Mouse (Mus musculus) MEL (cell line): Measurements from ENCODE around the gene Tmprss6. TPM values are rescaled to one million over a fixed set of nuclear protein-coding genes. Genes with fewer than 3 reads are reported as not detected.
A peak's percentile ranks its signal among the peaks of the same experiment; 100 is the strongest.

ENCODE experiments used
- DNase-seq: peaks from one replicate; pipeline ENCODE4 v3.0.0; 2011; ENCODE audit warnings: low read depth, low spot score
- H3K27ac ChIP-seq: 2 replicates; pipeline ENCODE4 v1.5.1; 2012; ENCODE audit warnings: low read depth, mild to moderate bottlenecking, control low read depth, low read length, moderate library complexity; ENCODE audit not compliant: control insufficient read depth
- H3K27me3 ChIP-seq, 2 experiments: fragments of 150-350 bp in 1 of 2; sonication (generic) in 1 of 2; 2 replicates each; pipeline ENCODE4 v1.6.1; 2012; ENCODE audit warnings: low read length in 2 of 2, mild to moderate bottlenecking in 2 of 2, improper control_type of control experiment in 1 of 2, moderate library complexity in 1 of 2; ENCODE audit not compliant: insufficient read depth in 2 of 2, control insufficient read depth in 1 of 2
- H3K36me3 ChIP-seq, 2 experiments: 2 replicates each; pipeline ENCODE4 v1.6.1; 2012 to 2014; ENCODE audit warnings: low read length in 2 of 2, improper control_type of control experiment in 1 of 2, inconsistent platforms in 1 of 2, mild to moderate bottlenecking in 1 of 2; ENCODE audit not compliant: insufficient read depth in 2 of 2, control insufficient read depth in 1 of 2
- H3K4me1 ChIP-seq, 2 experiments: fragments of 150-350 bp in 1 of 2; sonication (generic) in 1 of 2; 2 replicates each; pipeline ENCODE4 v1.6.1; 2012; ENCODE audit warnings: low read length in 2 of 2, improper control_type of control experiment in 1 of 2, mild to moderate bottlenecking in 1 of 2; ENCODE audit not compliant: insufficient read depth in 2 of 2, control insufficient read depth in 1 of 2
- H3K4me3 ChIP-seq, 2 experiments: fragments of 150-350 bp in 1 of 2; sonication (generic) in 1 of 2; 2 replicates each; pipeline ENCODE4 v1.5.1; 2012; ENCODE audit warnings: low read depth in 2 of 2, low read length in 2 of 2, mild to moderate bottlenecking in 2 of 2, moderate library complexity in 2 of 2, control low read depth in 1 of 2, improper control_type of control experiment in 1 of 2; ENCODE audit not compliant: control insufficient read depth in 1 of 2, insufficient read depth in 1 of 2
- H3K79me2 ChIP-seq: 2 replicates; pipeline ENCODE4 v1.6.1; 2012; ENCODE audit warnings: mild to moderate bottlenecking, low read length, moderate library complexity; ENCODE audit not compliant: control insufficient read depth, poor library complexity, insufficient read depth
- H3K9ac ChIP-seq: 2 replicates; pipeline ENCODE4 v1.6.1; 2012; ENCODE audit warnings: low read depth, mild to moderate bottlenecking, control low read depth, low read length, moderate library complexity; ENCODE audit not compliant: control insufficient read depth, poor library complexity, severe bottlenecking
- H3K9me3 ChIP-seq: fragments of 150-350 bp; sonication (generic); replicated peaks from 2 replicates; pipeline ENCODE4 v1.6.1; 2012; ENCODE audit warnings: mild to moderate bottlenecking, low read length, improper control_type of control experiment, moderate library complexity; ENCODE audit not compliant: insufficient read depth
- BHLHE40 ChIP-seq: IDR thresholded peaks from 2 replicates; pipeline ENCODE4 v1.6.1; 2012; ENCODE audit warnings: low read depth, mild to moderate bottlenecking, inconsistent platforms, low read length, improper control_type of control experiment, borderline replicate concordance
- ELF1 ChIP-seq: IDR thresholded peaks from 2 replicates; pipeline ENCODE4 v1.6.1; 2014; ENCODE audit warnings: low read depth, mild to moderate bottlenecking, inconsistent platforms, low read length, improper control_type of control experiment, moderate library complexity
- EP300 ChIP-seq, 2 experiments: IDR thresholded peaks; 2 replicates each; pipeline ENCODE4 v1.6.1; 2011; ENCODE audit warnings: improper control_type of control experiment in 2 of 2, low read length in 2 of 2, low read depth in 1 of 2, mild to moderate bottlenecking in 1 of 2
- ETS1 ChIP-seq: IDR thresholded peaks from 2 replicates; pipeline ENCODE4 v1.6.1; 2012; ENCODE audit warnings: low read depth, mild to moderate bottlenecking, inconsistent platforms, low read length, improper control_type of control experiment, moderate library complexity
- HCFC1 ChIP-seq: IDR thresholded peaks from 2 replicates; pipeline ENCODE4 v1.6.1; 2012; ENCODE audit warnings: low read depth, mild to moderate bottlenecking, inconsistent platforms, low read length, improper control_type of control experiment, moderate library complexity
- KAT2A ChIP-seq: conservative IDR thresholded peaks from 2 replicates; pipeline ENCODE4 v1.6.1; 2012; ENCODE audit warnings: low read depth, low read length, improper control_type of control experiment, inconsistent platforms
- MAZ ChIP-seq: IDR thresholded peaks from 2 replicates; pipeline ENCODE4 v1.6.1; 2012; ENCODE audit warnings: low read depth, mild to moderate bottlenecking, inconsistent platforms, low read length, improper control_type of control experiment
- MXI1 ChIP-seq: IDR thresholded peaks from 2 replicates; pipeline ENCODE4 v1.6.1; 2011; ENCODE audit warnings: mild to moderate bottlenecking, low read depth, low read length, improper control_type of control experiment
- NRF1 ChIP-seq: IDR thresholded peaks from 2 replicates; pipeline ENCODE4 v1.6.1; 2014; ENCODE audit warnings: low read depth, mild to moderate bottlenecking, inconsistent platforms, low read length, improper control_type of control experiment, moderate library complexity; ENCODE audit not compliant: poor library complexity, insufficient read depth, severe bottlenecking
- POLR2AphosphoS2 ChIP-seq: IDR thresholded peaks from 2 replicates; pipeline ENCODE4 v1.6.1; 2011; ENCODE audit warnings: low read length, improper control_type of control experiment
- POLR2AphosphoS5 ChIP-seq: IDR thresholded peaks from 2 replicates; pipeline ENCODE4 v1.6.1; 2012; ENCODE audit warnings: low read depth, borderline replicate concordance, mild to moderate bottlenecking, inconsistent platforms, low read length, moderate library complexity, mixed read lengths
- TCF12 ChIP-seq: IDR thresholded peaks from 2 replicates; pipeline ENCODE4 v1.6.1; 2014; ENCODE audit warnings: low read depth, mild to moderate bottlenecking, inconsistent platforms, low read length, improper control_type of control experiment, moderate library complexity
- UBTF ChIP-seq: IDR thresholded peaks from 2 replicates; pipeline ENCODE4 v1.6.1; 2012; ENCODE audit warnings: low read depth, mild to moderate bottlenecking, inconsistent platforms, low read length, improper control_type of control experiment, moderate library complexity, borderline replicate concordance; ENCODE audit not compliant: insufficient read depth
- USF1 ChIP-seq: IDR thresholded peaks from 2 replicates; pipeline ENCODE4 v1.6.1; 2014; ENCODE audit warnings: low read depth, mild to moderate bottlenecking, inconsistent platforms, low read length, improper control_type of control experiment, moderate library complexity
- polyA plus RNA-seq, 2 experiments: library from polyadenylated mRNA; stranded (reverse) in 1 of 2; unstranded in 1 of 2; fragments of >175 nt in 1 of 2; fragments of >200 nt in 1 of 2; gene quantifications; 2 replicates each; pipeline versions ENCODE4 v1.2.1 to v1.2.4; 2012; ENCODE audit warnings: low replicate concordance in 2 of 2, low read depth in 1 of 2; ENCODE audit not compliant: insufficient read length in 2 of 2, insufficient read depth in 1 of 2, missing spikeins in 1 of 2
- total RNA-seq: library from RNA; depleted of rRNA; stranded (reverse); fragments of 300-350 nt; gene quantifications from 2 replicates; pipeline ENCODE4 v1.2.3, GENCODE M21; 2012

Tmprss6 gene
- total and polyA plus RNA-seq, 3 experiments = 0.11 to 0.12 TPM; not detected in 1

- no peaks in the 10 kb centered on the region for H3K79me2 ChIP-seq
- H3K4me1 ChIP-seq = peaks cover 13 to 28% of the 10 kb centered on the region in 2 experiments
- no peak overlapping the region for H3K9ac ChIP-seq
- H3K9me3 ChIP-seq = no peaks in the 10 kb centered on the region
- no peak for DNase-seq
- peaks cover 0 to 19% of the 10 kb centered on the region in 2 experiments; a peak in 2 of 4 replicates for H3K36me3 ChIP-seq
- H3K27ac ChIP-seq = no peak overlapping the region
- peaks cover 0 to 3% of the 10 kb centered on the region in 2 experiments; a peak in 2 of 4 replicates for H3K27me3 ChIP-seq
- no peak for TF ChIP-seq UBTF
- TF ChIP-seq EP300 (IDR thresholded peaks at IDR 0.05; ENCODE audit: low read depth in 1 of 2, low read length in 2 of 2) = no peak
- TF ChIP-seq ETS1 = no peak
- no peak for TF ChIP-seq MXI1
- TF ChIP-seq NRF1 = no peak
- no peak for TF ChIP-seq ELF1
- H3K4me3 ChIP-seq = no peak overlapping the region
Observed at GRCm38 (mm10) chr15:78416937-78417336, 51.5 kb downstream of the Tmprss6 start.

GRCm38 (mm10) chr15:78414157-78414556 lies 54.3 kb downstream of the Tmprss6 start:
- TF ChIP-seq POLR2AphosphoS5 = no peak
- TF ChIP-seq BHLHE40 = no peak
- TF ChIP-seq POLR2AphosphoS2 = no peak
- no peak for TF ChIP-seq HCFC1
- no peak for TF ChIP-seq NRF1
- TF ChIP-seq MAZ = no peak
- TF ChIP-seq USF1 = no peak
- TF ChIP-seq ELF1 = no peak
- TF ChIP-seq KAT2A = no peak
- no peak for TF ChIP-seq UBTF
- TF ChIP-seq, all 39 proteins: peak for 0
- DNase-seq = peak; percentile 9
- H3K9ac ChIP-seq = no peak overlapping the region
- peaks cover 13 to 26% of the 10 kb centered on the region in 2 experiments for H3K4me1 ChIP-seq
- no peaks in the 10 kb centered on the region for H3K27me3 ChIP-seq
- H3K79me2 ChIP-seq = no peaks in the 10 kb centered on the region
- H3K9me3 ChIP-seq = no peaks in the 10 kb centered on the region
- H3K27ac ChIP-seq = no peak overlapping the region
- H3K4me3 ChIP-seq = no peak overlapping the region
- peaks cover 0 to 16% of the 10 kb centered on the region in 2 experiments; a peak in 2 of 4 replicates for H3K36me3 ChIP-seq

GRCm38 (mm10) chr15:78413719-78414117 lies 54.7 kb downstream of the Tmprss6 start:
- peaks cover 13 to 26% of the 10 kb centered on the region in 2 experiments for H3K4me1 ChIP-seq
- peak overlapping the region; percentile 91 for H3K27ac ChIP-seq
- H3K36me3 ChIP-seq = peaks cover 0 to 16% of the 10 kb centered on the region in 2 experiments; a peak in 2 of 4 replicates
- H3K79me2 ChIP-seq = no peaks in the 10 kb centered on the region
- no peak for TF ChIP-seq MAZ
- TF ChIP-seq TCF12 = peak; percentile 26; the same call in 1 of the 2 replicates
- TF ChIP-seq, all 39 proteins: peak for 1
- no peak overlapping the region for H3K4me3 ChIP-seq
- H3K9ac ChIP-seq = peak overlapping the region; percentile 30
- no peaks in the 10 kb centered on the region for H3K27me3 ChIP-seq
- no peaks in the 10 kb centered on the region for H3K9me3 ChIP-seq
- DNase-seq = peak; percentile 35
